Mouse (Mus musculus): ENCODE measurements around the gene Irak1.
A peak's percentile ranks its signal among the peaks of the same experiment; 100 is the strongest.

Irak1 gene

DNA sequence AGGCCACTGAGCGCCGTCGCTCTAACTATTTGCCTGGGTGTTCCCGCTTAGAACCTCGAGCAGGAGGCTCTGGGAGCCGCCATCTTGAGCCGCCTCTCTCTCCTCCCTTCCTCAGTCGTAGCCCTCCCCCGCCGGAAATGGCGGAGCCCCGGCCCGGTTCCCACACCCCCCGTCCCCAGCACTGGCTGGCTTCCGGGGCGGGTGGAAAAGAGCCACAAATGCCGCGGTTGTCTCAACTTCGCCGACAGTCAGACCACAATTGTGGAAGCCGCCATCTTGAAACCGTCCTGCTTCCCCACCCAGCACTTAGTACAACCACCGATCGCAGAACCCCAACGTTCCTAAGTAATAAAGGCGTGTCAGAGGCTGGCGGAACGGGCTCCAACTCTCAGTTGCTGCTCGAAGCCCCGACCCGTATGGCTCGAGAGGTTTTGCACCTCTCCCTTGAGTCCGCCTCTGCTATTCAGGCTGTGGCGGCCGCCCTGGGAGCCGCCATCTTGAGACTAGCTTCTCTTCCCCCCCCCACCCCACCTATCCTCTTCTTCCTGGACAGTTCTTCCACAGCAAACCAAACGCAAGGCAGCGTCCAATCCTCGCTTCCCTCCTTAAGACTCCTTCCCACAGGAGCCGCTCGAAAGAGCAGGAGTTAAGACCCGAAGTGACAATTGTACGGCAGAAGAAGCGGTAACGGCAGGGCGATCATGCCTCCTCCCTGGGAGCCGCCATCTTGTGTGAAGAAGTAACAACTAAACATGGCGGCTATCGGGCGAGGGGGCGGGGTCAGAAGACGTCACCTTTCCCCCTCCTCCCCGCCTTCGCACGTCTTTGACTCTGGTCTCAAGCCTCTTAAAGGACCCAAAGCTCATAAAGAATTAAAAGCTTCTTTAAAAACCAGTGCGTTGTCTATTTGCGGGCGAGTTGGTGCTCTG, 57.2 kb downstream of the Irak1 start, which contains the start of gene Hcfc1:
Gene Hcfc1 (minus strand): TSS at position 110 of the 929 bp plus-strand sequence.
- DNase-seq (ENCODE audit: low spot score) = peak; percentile 88

GRCm38 (mm10) chrX:73965307-73965706, 58.4 kb downstream of the Irak1 start:
- DNase-seq (ENCODE audit: low spot score) = peak; percentile 25

- no peak for DNase-seq (ENCODE audit: low spot score)
Observed at GRCm38 (mm10) chrX:73964363-73964762, 59.4 kb downstream of the Irak1 start.

All from embryo, embryonic 10.5 days (tissue).